Mouse (Mus musculus) heart, embryonic 15.5 days (tissue): Measurements from ENCODE around the gene Tgif2. TPM values are rescaled to one million over a fixed set of nuclear protein-coding genes. Genes with fewer than 3 reads are reported as not detected.
A peak's percentile ranks its signal among the peaks of the same experiment; 100 is the strongest.
"Not testable (repeated sequence)": the region's sequence is repeated elsewhere in the genome, so short reads cannot be mapped to it uniquely, and the experiment has no call there.

ENCODE experiments used
- ATAC-seq: fragments of 200-750 bp; cut with Nextera tagmentation; replicated peaks from 2 replicates; pipeline ENCODE4 v1.8.0; 2017; ENCODE audit warnings: low read depth, moderate TSS enrichment; ENCODE audit not compliant: insufficient number of reproducible peaks, insufficient read depth, low FRiP score
- H3K27ac ChIP-seq: fragments of 300-500 bp; sonication (generic); 2 replicates; pipeline ENCODE4 v1.5.1; 2015; ENCODE audit warnings: mild to moderate bottlenecking, inconsistent platforms
- H3K27me3 ChIP-seq: fragments of 300-500 bp; sonication (generic); 2 replicates; pipeline ENCODE4 v1.6.1; 2015; ENCODE audit warnings: inconsistent platforms
- H3K36me3 ChIP-seq: fragments of 300-500 bp; sonication (generic); 2 replicates; pipeline ENCODE4 v1.6.1; 2015; ENCODE audit warnings: mild to moderate bottlenecking, inconsistent platforms
- H3K4me1 ChIP-seq: fragments of 300-500 bp; sonication (generic); replicated peaks from 2 replicates; pipeline ENCODE4 v1.6.1; 2015; ENCODE audit warnings: inconsistent platforms
- H3K4me2 ChIP-seq: fragments of 300-500 bp; sonication (generic); 2 replicates; pipeline ENCODE4 v1.6.1; 2015; ENCODE audit warnings: inconsistent platforms, mild to moderate bottlenecking, moderate library complexity
- H3K4me3 ChIP-seq: fragments of 300-500 bp; sonication (generic); 2 replicates; pipeline ENCODE4 v1.5.1; 2015; ENCODE audit warnings: mild to moderate bottlenecking, inconsistent platforms
- H3K9ac ChIP-seq: fragments of 300-500 bp; sonication (generic); 2 replicates; pipeline ENCODE4 v1.6.1; 2015; ENCODE audit warnings: mild to moderate bottlenecking, inconsistent platforms
- H3K9me3 ChIP-seq: fragments of 300-500 bp; sonication (generic); replicated peaks from 2 replicates; pipeline ENCODE4 v1.6.1; 2016; ENCODE audit warnings: inconsistent platforms
- WGBS: fragments of 180-500 bp; shearing (Covaris S2); methylation state at CpG from one replicate; pipeline ENCODE4 v1.1.7; 2015; ENCODE audit warnings: mixed read lengths; 5-methylcytosine and 5-hydroxymethylcytosine counted together
- polyA plus RNA-seq: library from polyadenylated mRNA; unstranded; fragments of >200 nt; fragmentation: Nextera tagmentation; extraction: Ambion mirVana; gene quantifications from 2 replicates; pipeline ENCODE4 v1.2.1, GENCODE M21; 2015

Tgif2 gene
- polyA plus RNA-seq, 1 experiment from 2014 or later = 23.6 TPM

- H3K9ac ChIP-seq = no peak overlapping the region
- peak overlapping the region; percentile 63 for H3K27ac ChIP-seq
- H3K36me3 ChIP-seq = no peaks in the 10 kb centered on the region
- H3K27me3 ChIP-seq = no peaks in the 10 kb centered on the region
- no peak for ATAC-seq
- WGBS = 23% methylated on average over 5 of the region's 5 CpGs
- H3K9me3 ChIP-seq = no peaks in the 10 kb centered on the region
- H3K4me3 ChIP-seq = no peak overlapping the region
- peaks cover 11% of the 10 kb centered on the region for H3K4me1 ChIP-seq
- no peak overlapping the region for H3K4me2 ChIP-seq
Measured at GRCm38 (mm10) chr2:156814893-156815292, 24.9 kb upstream of the Tgif2 start.

DNA sequence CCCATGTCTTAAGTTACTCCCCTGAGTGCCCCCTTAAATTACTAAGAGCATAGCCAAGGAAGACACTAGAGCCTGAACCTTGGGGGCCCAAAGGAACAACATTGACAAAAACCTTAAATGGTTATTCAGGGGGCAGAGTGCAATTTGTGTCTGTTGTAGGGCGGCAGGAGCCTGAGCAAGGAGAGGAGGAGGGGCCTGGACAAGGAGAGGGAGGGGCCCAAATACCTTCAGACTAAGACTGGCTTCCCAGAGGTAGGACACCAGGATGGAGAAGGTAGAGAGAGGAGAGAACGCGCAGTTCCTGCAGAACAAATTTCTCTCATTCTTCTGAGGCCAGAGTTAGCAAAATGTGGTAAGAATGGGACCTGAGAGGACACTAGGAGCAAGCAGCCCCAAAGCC, 24.4 kb upstream of the Tgif2 start:
- no peaks in the 10 kb centered on the region for H3K36me3 ChIP-seq
- H3K27ac ChIP-seq = no peak overlapping the region
- no peaks in the 10 kb centered on the region for H3K9me3 ChIP-seq
- no peak overlapping the region for H3K4me3 ChIP-seq
- no peak overlapping the region for H3K4me2 ChIP-seq
- H3K4me1 ChIP-seq = peaks cover 10% of the 10 kb centered on the region
- 62% methylated on average over 3 of the region's 3 CpGs for WGBS
- ATAC-seq = no peak
- no peak overlapping the region for H3K9ac ChIP-seq
- H3K27me3 ChIP-seq = no peaks in the 10 kb centered on the region

- no peak overlapping the region for H3K27ac ChIP-seq
- H3K9me3 ChIP-seq = no peaks in the 10 kb centered on the region
- no peaks in the 10 kb centered on the region for H3K27me3 ChIP-seq
- H3K4me1 ChIP-seq = peaks cover 10% of the 10 kb centered on the region
- ATAC-seq = no peak
- H3K4me3 ChIP-seq = no peak overlapping the region
- WGBS = 79% methylated on average over 1 of the region's 1 CpGs
- no peak overlapping the region for H3K9ac ChIP-seq
- no peak overlapping the region for H3K4me2 ChIP-seq
- no peaks in the 10 kb centered on the region for H3K36me3 ChIP-seq
Measured at GRCm38 (mm10) chr2:156816116-156816515, 23.7 kb upstream of the Tgif2 start.

- WGBS = 77% methylated on average over 6 of the region's 6 CpGs
- H3K27me3 ChIP-seq = not testable (repeated sequence)
Measured at GRCm38 (mm10) chr2:156825128-156825527, 14.7 kb upstream of the Tgif2 start.

GRCm38 (mm10) chr2:156834336-156834735, 5.5 kb upstream of the Tgif2 start:
- no peaks in the 10 kb centered on the region for H3K9me3 ChIP-seq
- whole genome bisulfite sequencing = 93% methylated on average over 11 of the region's 11 CpGs
- no peaks in the 10 kb centered on the region for H3K27me3 ChIP-seq
- peaks cover 15% of the 10 kb centered on the region for H3K4me1 ChIP-seq
- peaks cover 71% of the 10 kb centered on the region for H3K36me3 ChIP-seq
- no peak overlapping the region for H3K4me3 ChIP-seq
- no peak for ATAC-seq
- no peak overlapping the region for H3K4me2 ChIP-seq
- no peak overlapping the region for H3K9ac ChIP-seq
- H3K27ac ChIP-seq = no peak overlapping the region

More at GRCm38 (mm10) chr2:156825128-156825527, 14.7 kb upstream of the Tgif2 start:
- H3K4me2 ChIP-seq, H3K27ac ChIP-seq, H3K9me3 ChIP-seq, H3K4me3 ChIP-seq, H3K36me3 ChIP-seq, H3K4me1 ChIP-seq, ATAC-seq, H3K9ac ChIP-seq: not testable (repeated sequence)

GRCm38 (mm10) chr2:156838839-156839238, 968 bp upstream of the Tgif2 start:
- ATAC-seq = no peak
- Histone ChIP-seq H3K9me3 (no peaks in the 10 kb centered on the region), H3K4me2 (peak overlapping the region; percentile 86), H3K27ac (peak overlapping the region; percentile 95), H3K4me1 (peaks cover 44% of the 10 kb centered on the region), H3K27me3 (no peaks in the 10 kb centered on the region), H3K36me3 (peaks cover 29% of the 10 kb centered on the region), H3K4me3 (peak overlapping the region; percentile 73), H3K9ac (no peak overlapping the region)
- 68% methylated on average over 6 of the region's 6 CpGs for WGBS

GRCm38 (mm10) chr2:156840301-156841027, 657 bp downstream of the Tgif2 start:
- WGBS = under 1% methylated on average over 66 of the region's 79 CpGs
- H3K4me1 ChIP-seq = peaks cover 60% of the 10 kb centered on the region

DNA sequence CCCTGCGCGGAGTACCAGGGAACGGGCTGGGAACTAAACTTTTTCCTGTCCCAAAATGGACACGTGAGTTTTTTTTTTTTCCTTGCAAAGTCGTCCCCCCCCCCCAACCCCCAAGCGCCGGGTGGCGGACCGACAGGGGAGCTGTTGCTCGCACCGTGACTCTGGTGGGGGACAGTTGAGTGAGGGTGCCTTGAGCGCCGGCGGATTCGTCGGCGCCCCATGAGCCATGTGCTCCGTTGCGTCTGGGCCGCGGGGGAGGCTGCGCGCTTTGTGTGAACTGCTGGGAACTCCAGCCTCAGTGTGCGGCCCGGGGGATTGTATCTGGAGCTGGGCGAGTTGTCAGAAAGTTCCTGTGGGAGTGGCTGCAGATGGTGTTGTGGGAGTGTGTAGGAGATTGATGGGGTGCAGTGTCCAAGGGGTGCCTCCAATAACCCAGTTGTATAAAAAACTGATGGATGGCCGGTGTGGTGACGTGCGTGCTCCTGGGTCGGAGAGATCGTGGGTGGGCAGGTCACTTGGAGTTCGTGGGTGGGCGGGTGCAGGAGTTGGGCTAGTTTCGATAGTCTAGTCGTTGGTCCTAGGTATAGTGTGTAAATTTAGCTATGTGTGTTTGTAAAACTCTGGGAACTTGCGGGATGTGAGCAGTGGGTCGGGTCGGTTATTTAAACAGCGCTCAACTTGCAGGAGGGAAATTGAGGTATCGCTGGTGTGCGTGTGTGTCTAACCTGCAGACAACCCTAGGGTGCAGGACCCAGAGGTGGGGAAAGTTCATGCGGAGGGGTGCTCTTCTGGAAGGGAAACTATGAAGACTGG, 1.4 kb downstream of the Tgif2 start:
- Histone ChIP-seq H3K9ac (peak overlapping the region; percentile 95), H3K4me2 (peak overlapping the region; percentile 86), H3K4me3 (peak overlapping the region; percentile 73), H3K27me3 (no peaks in the 10 kb centered on the region), H3K36me3 (peaks cover 15% of the 10 kb centered on the region), H3K27ac (peak overlapping the region; percentile 95), H3K4me1 (peaks cover 65% of the 10 kb centered on the region), H3K9me3 (no peaks in the 10 kb centered on the region)
- under 1% methylated on average over 41 of the region's 42 CpGs for WGBS
- ATAC-seq = 0 out of 2 replicates have a peak, but pooled peaks have one; percentile 3

More at GRCm38 (mm10) chr2:156840301-156841027, 657 bp downstream of the Tgif2 start:
- peaks cover 20% of the 10 kb centered on the region for H3K36me3 ChIP-seq
- peak overlapping the region; percentile 95 for H3K9ac ChIP-seq
- no peaks in the 10 kb centered on the region for H3K27me3 ChIP-seq
- peak overlapping the region; percentile 73 for H3K4me3 ChIP-seq
- no peaks in the 10 kb centered on the region for H3K9me3 ChIP-seq
- peak overlapping the region; percentile 95 for H3K27ac ChIP-seq
- ATAC-seq = peak; percentile 16
- H3K4me2 ChIP-seq = peak overlapping the region; percentile 86

DNA sequence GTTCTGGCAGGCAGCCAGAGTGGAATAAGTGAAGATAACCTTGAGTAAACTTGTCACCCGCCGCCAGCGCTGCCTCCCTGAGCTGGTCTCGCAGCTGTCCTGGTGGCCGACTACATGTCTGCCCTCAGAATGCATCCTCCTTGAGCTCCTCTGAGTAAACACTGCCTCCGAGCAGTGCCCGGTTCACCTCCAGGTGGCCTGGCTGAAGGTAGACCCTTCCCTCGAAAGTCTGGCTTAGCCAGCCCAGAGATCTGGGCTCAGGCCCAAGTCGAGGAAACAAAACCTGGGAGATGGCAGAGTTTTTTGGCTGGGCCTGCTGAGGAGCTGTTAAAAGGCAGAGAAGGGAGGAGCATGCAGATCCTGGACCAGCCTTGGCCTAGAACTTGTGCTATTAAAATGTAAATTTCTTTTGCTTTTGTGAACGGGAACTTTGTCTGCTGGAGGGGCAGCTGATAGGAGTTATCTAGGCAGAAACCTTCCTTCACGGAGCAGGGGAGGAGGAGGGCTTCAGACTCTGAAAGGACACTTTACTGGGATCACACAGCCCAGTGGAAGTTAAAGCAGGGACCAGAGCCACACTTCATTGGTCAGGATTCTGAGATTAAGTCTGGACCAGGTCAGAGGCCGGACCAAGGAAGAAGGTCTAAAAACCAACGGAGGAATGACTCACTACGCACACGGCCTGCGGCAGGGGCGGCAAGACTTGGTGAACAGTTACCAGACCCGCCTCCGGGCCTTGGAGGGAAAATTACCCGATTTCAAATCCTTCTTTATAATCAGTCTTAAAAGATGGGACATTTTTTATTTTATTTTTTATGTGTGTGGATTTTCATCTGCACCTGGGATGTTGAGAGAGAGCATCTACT, 2.3 kb downstream of the Tgif2 start:
- Histone ChIP-seq H3K9me3 (no peaks in the 10 kb centered on the region), H3K4me1 (peaks cover 65% of the 10 kb centered on the region), H3K27ac (peak overlapping the region; percentile 95), H3K36me3 (peaks cover 17% of the 10 kb centered on the region), H3K9ac (peak overlapping the region; percentile 95), H3K4me2 (peak overlapping the region; percentile 86), H3K27me3 (no peaks in the 10 kb centered on the region), H3K4me3 (peak overlapping the region; percentile 73)
- WGBS = 14% methylated on average over 20 of the region's 20 CpGs
- ATAC-seq = no peak

DNA sequence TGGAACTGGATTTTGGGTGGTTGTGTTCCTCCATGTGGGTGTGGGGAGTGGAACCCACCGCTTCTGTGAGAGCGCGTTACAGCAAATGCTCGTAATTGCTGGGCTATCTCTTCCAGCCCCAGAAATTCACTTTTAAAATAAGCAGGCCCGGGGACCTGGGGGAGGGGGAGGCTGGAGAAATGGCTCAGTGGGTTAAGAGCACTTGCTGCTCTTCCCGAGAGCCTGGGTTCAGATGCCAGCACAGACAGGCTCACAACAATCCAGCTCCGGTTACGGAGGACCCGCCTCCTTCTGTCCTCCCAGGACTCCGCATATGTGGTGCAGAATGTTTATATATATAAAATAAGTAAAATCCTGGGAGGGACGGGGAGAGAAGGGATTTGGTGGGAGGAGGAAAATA, 2.9 kb downstream of the Tgif2 start:
- ATAC-seq = no peak
- Histone ChIP-seq H3K27me3 (no peaks in the 10 kb centered on the region), H3K27ac (peak overlapping the region; percentile 95; the same call in 1 of the 2 replicates), H3K4me3 (peak overlapping the region; percentile 73), H3K9ac (peak overlapping the region; percentile 95), H3K4me1 (peaks cover 65% of the 10 kb centered on the region), H3K4me2 (peak overlapping the region; percentile 86), H3K36me3 (peaks cover 20% of the 10 kb centered on the region), H3K9me3 (no peaks in the 10 kb centered on the region)
- 23% methylated on average over 11 of the region's 11 CpGs for WGBS

- H3K4me3 ChIP-seq = no peak overlapping the region
- H3K4me1 ChIP-seq = peaks cover 60% of the 10 kb centered on the region
- no peak for ATAC-seq
- WGBS = 78% methylated on average over 10 of the region's 10 CpGs
- H3K27me3 ChIP-seq = no peaks in the 10 kb centered on the region
- no peak overlapping the region for H3K27ac ChIP-seq
- H3K4me2 ChIP-seq = no peak overlapping the region; the same call in 1 of the 2 replicates
- no peaks in the 10 kb centered on the region for H3K9me3 ChIP-seq
- peaks cover 20% of the 10 kb centered on the region for H3K36me3 ChIP-seq
- no peak overlapping the region for H3K9ac ChIP-seq
Measured at GRCm38 (mm10) chr2:156843331-156843730, 3.5 kb downstream of the Tgif2 start.
